Mouse (Mus musculus): ENCODE measurements around the gene S100a8.

The S100a8 gene

DNA sequence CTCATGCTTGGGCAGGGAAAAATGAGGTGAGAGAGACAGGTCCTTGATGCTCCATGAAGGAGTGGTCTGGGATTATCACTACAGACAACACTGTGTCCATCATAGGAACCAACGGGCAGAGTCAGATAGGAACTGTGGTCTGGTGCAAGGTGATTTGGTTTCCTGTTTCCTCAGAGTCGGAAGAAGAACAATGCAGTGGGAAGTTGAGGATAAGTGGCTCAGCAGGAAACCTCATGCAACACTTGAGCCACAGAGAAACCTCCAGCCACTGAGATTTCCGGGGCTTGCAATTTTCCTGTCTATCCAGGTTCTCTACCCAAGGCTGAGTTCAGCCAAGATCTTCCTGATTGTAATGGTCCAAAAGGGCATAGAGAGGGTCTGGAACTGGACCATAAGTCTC, 9.9 kb downstream of the S100a8 start:
- peak; percentile 39 for DNase-seq (ENCODE audit: low read depth)

DNA sequence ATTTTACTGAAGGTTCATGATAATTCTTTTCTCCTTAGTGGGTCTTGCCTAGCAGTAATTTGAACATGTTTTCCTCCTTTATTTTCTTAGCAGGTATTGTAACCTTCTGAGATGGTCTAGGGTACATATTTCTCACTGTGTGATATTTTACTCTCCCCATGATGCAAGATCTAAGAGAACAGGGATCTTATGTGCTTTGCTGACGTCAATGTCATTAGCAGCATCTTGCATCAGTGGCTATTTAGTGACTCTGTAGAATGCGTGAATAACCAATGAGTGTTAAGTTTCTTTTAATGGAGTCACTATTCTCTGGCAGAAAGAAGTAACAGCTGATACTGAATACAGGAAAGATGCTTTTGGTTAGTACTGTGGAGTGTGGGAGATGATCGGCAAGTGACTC, 15.2 kb downstream of the S100a8 start:
- no peak for DNase-seq (ENCODE audit: low read depth)

- DNase-seq (ENCODE audit: low read depth): no peak
Measured at GRCm38 (mm10) chr3:90686835-90687234, 18.1 kb downstream of the S100a8 start.

DNA sequence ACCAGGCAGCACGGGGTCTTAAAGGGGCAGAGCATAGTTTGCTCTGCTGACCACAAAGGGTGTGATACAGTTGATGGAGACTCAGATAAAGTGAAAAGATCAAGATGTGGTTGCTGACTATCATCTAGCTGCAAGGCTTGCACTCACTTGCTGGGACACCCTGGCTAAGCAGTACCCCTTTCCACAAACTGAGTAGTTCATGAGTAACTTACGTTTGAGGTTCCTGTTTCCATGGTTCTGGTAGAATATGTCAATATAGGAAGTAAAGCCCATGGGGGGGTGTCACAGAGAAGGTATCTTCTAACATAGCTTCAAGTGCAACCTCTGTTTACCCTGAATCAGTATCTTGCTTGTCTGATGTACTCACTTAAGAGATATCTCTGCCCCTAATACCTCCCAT, 24.7 kb downstream of the S100a8 start:
- DNase-seq (ENCODE audit: low read depth): peak; percentile 28

GRCm38 (mm10) chr3:90695613-90696012, 26.8 kb downstream of the S100a8 start, which contains the start of gene S100a9:
S100a9 (minus strand) TSS chr3:90695721.
- peak; percentile 41 for DNase-seq (ENCODE audit: low read depth)

- no peak for DNase-seq (ENCODE audit: low read depth)
Measured at GRCm38 (mm10) chr3:90702244-90702643, 33.5 kb downstream of the S100a8 start.

GRCm38 (mm10) chr3:90708523-90709202, 39.9 kb downstream of the S100a8 start:
- DNase-seq (ENCODE audit: low read depth): peak; percentile 56

DNA sequence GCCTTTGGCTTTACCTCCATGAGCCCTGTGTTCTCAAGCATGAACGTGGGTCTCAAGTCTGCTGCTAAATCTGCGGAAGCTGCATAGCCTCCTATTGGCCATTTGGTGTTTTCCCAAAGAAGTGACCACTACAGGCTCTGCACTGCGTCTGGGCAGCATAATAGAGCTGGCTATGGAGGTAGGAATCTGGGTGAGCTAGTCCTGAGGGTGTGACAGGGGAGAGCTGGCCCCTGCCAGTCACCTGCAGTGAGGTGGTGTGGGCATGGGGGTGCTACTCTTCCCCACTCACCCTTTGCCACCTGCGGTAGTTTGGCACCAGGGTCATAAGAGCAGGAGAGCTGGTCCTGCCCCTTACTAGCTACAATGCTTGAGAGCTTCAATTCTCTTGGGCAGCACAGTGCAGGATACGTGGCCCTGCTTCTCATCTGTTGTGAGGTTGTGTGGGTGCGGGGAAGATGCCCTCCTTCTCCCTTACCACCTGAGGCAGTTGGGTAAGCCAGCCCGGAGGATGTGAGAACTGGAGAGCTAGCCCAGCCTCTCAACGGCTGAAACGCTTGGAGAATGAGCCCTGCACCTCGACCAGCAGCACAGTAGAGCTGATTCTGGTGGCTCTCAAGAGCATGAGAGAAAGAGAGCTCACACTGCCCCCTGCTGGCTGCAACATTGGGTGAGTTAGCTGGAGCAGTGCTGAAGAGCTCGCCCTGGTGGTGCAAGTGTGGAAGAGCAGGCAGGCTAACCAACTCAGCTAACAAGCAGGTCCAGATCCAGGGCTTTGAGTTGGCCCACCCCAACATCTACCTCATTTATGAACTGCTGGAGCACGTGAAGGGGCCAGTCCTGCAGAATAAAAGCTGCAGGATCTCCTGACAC, 41.0 kb downstream of the S100a8 start:
- DNase-seq (ENCODE audit: low read depth): peak; percentile 90

All from 416B (cell line).